9 mouse cellular contexts compared by ENCODE assay signal in genomic region chr4:101293661-101294060, GRCm38 (mm10). TPM values are rescaled to one million over a fixed set of nuclear protein-coding genes. Genes with fewer than 3 reads are reported as not detected.
DNase-seq lines count a peak whose midpoint lies in the region; ATAC-seq and TF ChIP-seq lines count a peak whose summit lies in the region.
"Had no signal": no experiment of that assay in that cellular context is flagged by ENCODE, and none has a peak within 500 bp of the region (broad histone marks: within the 10 kb centered on the region; RNA-seq: fewer than 3 reads in every experiment).

No protein-coding gene starts in this region.

- no peak for TF ChIP-seq POLR2A in lung, adult 2 months (IDR thresholded peaks at IDR 0.05; ENCODE audit: borderline replicate concordance, extremely low read depth, low read depth, low read length)

- peaks cover 76% of the 10 kb centered on the region for H3K27me3 ChIP-seq in forebrain, embryonic 10.5 days (ENCODE audit: poor library complexity, severe bottlenecking)
- peaks cover 21% of the 10 kb centered on the region for H3K27me3 ChIP-seq in forebrain, postnatal 0 days (ENCODE audit: insufficient read depth, low read length)
- H3K27me3 ChIP-seq in hindbrain, embryonic 13.5 days: peaks cover 71% of the 10 kb centered on the region

- H3K4me2 ChIP-seq in forebrain, postnatal 0 days (ENCODE audit: low read depth): no peak overlapping the region
- peak overlapping the region; percentile 80; the same call in 1 of the 2 replicates for H3K4me2 ChIP-seq in hindbrain, embryonic 13.5 days

- WGBS in forebrain, embryonic 10.5 days: 42% methylated on average over 9 of the region's 9 CpGs
- 65% methylated on average over 9 of the region's 9 CpGs for WGBS in forebrain, postnatal 0 days
- WGBS in lung, adult 2 months: 70% methylated on average over 9 of the region's 9 CpGs
- 53% methylated on average over 9 of the region's 9 CpGs for WGBS in hindbrain, embryonic 13.5 days
- WGBS in macrophage (ENCODE audit: missing documents): 56% methylated on average over 9 of the region's 9 CpGs

- DNase-seq in forebrain, embryonic 10.5 days (ENCODE audit: extremely low spot score, low spot score): no peak
- DNase-seq in forebrain, postnatal 0 days: no peak
- DNase-seq in lung, adult 2 months: no peak
- no peak for DNase-seq in lung, postnatal 4 days
- DNase-seq in right cerebral cortex, postnatal 4 days: no peak
- DNase-seq in thymus, postnatal 10 days (ENCODE audit: low spot score in 2 of 2): no peak

- peaks cover 19% of the 10 kb centered on the region for H3K4me1 ChIP-seq in forebrain, embryonic 10.5 days
- peaks cover 5% of the 10 kb centered on the region; the same call in 1 of the 2 replicates for H3K4me1 ChIP-seq in forebrain, postnatal 0 days (ENCODE audit: insufficient read depth)
- peaks cover 3% of the 10 kb centered on the region; the same call in 1 of the 2 replicates for H3K4me1 ChIP-seq in lung, adult 2 months (ENCODE audit: control insufficient read depth, insufficient read depth, low read length)
- peaks cover 18% of the 10 kb centered on the region for H3K4me1 ChIP-seq in hindbrain, embryonic 13.5 days (replicated peaks)

- no peak for TF ChIP-seq CTCF in forebrain, postnatal 0 days (IDR thresholded peaks at IDR 0.05; ENCODE audit: low read depth)
- no peak for TF ChIP-seq CTCF in lung, adult 2 months (IDR thresholded peaks at IDR 0.05; ENCODE audit: insufficient read depth, low read length)

- ATAC-seq in forebrain, postnatal 0 days: no peak; the same call in 1 of the 2 replicates
- no peak for ATAC-seq in hindbrain, embryonic 13.5 days (ENCODE audit: low FRiP score)

- H3K27ac ChIP-seq in forebrain, embryonic 10.5 days: no peak overlapping the region
- no peak overlapping the region for H3K27ac ChIP-seq in forebrain, postnatal 0 days (ENCODE audit: low read depth, low read length)
- H3K27ac ChIP-seq in hindbrain, embryonic 13.5 days: no peak overlapping the region
- peak overlapping the region; percentile 99 for H3K27ac ChIP-seq in macrophage

- no peak overlapping the region for H3K9ac ChIP-seq in forebrain, postnatal 0 days
- H3K9ac ChIP-seq in hindbrain, embryonic 13.5 days: no peak overlapping the region

- no peaks in the 10 kb centered on the region for H3K9me3 ChIP-seq in forebrain, embryonic 10.5 days
- H3K9me3 ChIP-seq in forebrain, postnatal 0 days (ENCODE audit: low read length): no peaks in the 10 kb centered on the region
- H3K9me3 ChIP-seq in hindbrain, embryonic 13.5 days: no peaks in the 10 kb centered on the region

- no peaks in the 10 kb centered on the region for H3K79me2 ChIP-seq in macrophage (ENCODE audit: inconsistent target)

- no peaks in the 10 kb centered on the region for H3K36me3 ChIP-seq in forebrain, embryonic 10.5 days (replicated peaks)
- H3K36me3 ChIP-seq in forebrain, postnatal 0 days (ENCODE audit: insufficient read depth): no peaks in the 10 kb centered on the region
- no peaks in the 10 kb centered on the region for H3K36me3 ChIP-seq in hindbrain, embryonic 13.5 days
- H3K36me3 ChIP-seq in macrophage (ENCODE audit: inconsistent target): no peaks in the 10 kb centered on the region

- H3K4me3 ChIP-seq in forebrain, embryonic 10.5 days: peak overlapping the region; percentile 62
- no peak overlapping the region for H3K4me3 ChIP-seq in forebrain, postnatal 0 days (ENCODE audit: low read depth, low read length)
- peak overlapping the region; percentile 15 for H3K4me3 ChIP-seq in lung, adult 2 months (replicated peaks; ENCODE audit: extremely low read depth, low read depth, low read length)
- H3K4me3 ChIP-seq in hindbrain, embryonic 13.5 days: peak overlapping the region; percentile 43; the same call in 1 of the 2 replicates
- peak overlapping the region; percentile 19; the same call in 1 of the 2 replicates for H3K4me3 ChIP-seq in macrophage (ENCODE audit: inconsistent target)
- H3K4me3 ChIP-seq: myocyte had no signal

RNA-seq across cellular contexts. Expression of gene Jak1, which starts 28.6 kb away (rescaled TPM):
- 41.7 and 42.4 TPM in 2 replicates for polyA plus RNA-seq in forebrain, embryonic 10.5 days (2016; fragmentation: Nextera tagmentation; extraction: Ambion mirVana)
- 63.1 and 71.1 TPM in 2 replicates for total RNA-seq in forebrain, postnatal 0 days (2014; rRNA removed)
- 57.2 and 68.7 TPM in 2 replicates for polyA plus RNA-seq in forebrain, postnatal 0 days (2015; fragmentation: Nextera tagmentation; extraction: Ambion mirVana)
- 45.2 and 55.1 TPM in 2 replicates for polyA plus RNA-seq in lung, adult 2 months (2012; rRNA removed)
- 63.4 and 66.3 TPM in 2 replicates for polyA plus RNA-seq in hindbrain, embryonic 13.5 days (2015; fragmentation: Nextera tagmentation; extraction: Ambion mirVana)
- 100 to 1,000 TPM; 114 to 380 (median 155) TPM for total RNA-seq in macrophage (2018; cell fraction: chromatin; rRNA removed)
- total RNA-seq in macrophage (2018; cell fraction: cytosol; rRNA removed): 100 to 1,000 TPM; 105 to 202 (median 138) TPM
- 100 to 1,000 TPM; 109 to 435 (median 150) TPM for total RNA-seq in macrophage (2018; cell fraction: nucleus; rRNA removed)
- polyA plus RNA-seq in macrophage (2018): 98.9 to 118 TPM (median 106 TPM) in 3 replicates
